Mouse (Mus musculus): ENCODE measurements around the gene Khdc1c. TPM values are rescaled to one million over a fixed set of nuclear protein-coding genes. Genes with fewer than 3 reads are reported as not detected.
"Not testable (repeated sequence)": the region's sequence is repeated elsewhere in the genome, so short reads cannot be mapped to it uniquely, and the experiment has no call there.

Khdc1c gene
- not detected in 2 replicates for polyA plus RNA-seq (2012; ENCODE audit: insufficient read depth, insufficient read length, low replicate concordance, missing spikeins)

- H3K4me3 ChIP-seq (ENCODE audit: insufficient read depth, low read depth, low read length); H3K4me1 ChIP-seq (ENCODE audit: control insufficient read depth, insufficient read depth, low read length); H3K27ac ChIP-seq (ENCODE audit: insufficient read depth, low read depth, low read length): not testable (repeated sequence)
- WGBS = 76% methylated on average over 1 of the region's 1 CpGs
These were observed at the start of gene Khdc1c for GRCm38 (mm10) chr1:21368031-21368430. TSS of gene Khdc1c (plus strand) at chr1:21368331.

GRCm38 (mm10) chr1:21320271-21320670 lies 47.9 kb upstream of the Khdc1c start:
- H3K4me1 ChIP-seq (ENCODE audit: control insufficient read depth, insufficient read depth, low read length); H3K4me3 ChIP-seq (ENCODE audit: insufficient read depth, low read depth, low read length); H3K27ac ChIP-seq (ENCODE audit: insufficient read depth, low read depth, low read length): not testable (repeated sequence)
- 96% methylated on average over 5 of the region's 5 CpGs for WGBS

GRCm38 (mm10) chr1:21321656-21322055 lies 46.5 kb upstream of the Khdc1c start:
- no peak for TF ChIP-seq CTCF (IDR thresholded peaks at IDR 0.05; ENCODE audit: insufficient read depth, low read depth, low read length)
- WGBS = 97% methylated on average over 1 of the region's 1 CpGs

GRCm38 (mm10) chr1:21323996-21324574 lies 44.0 kb upstream of the Khdc1c start:
- TF ChIP-seq POLR2A (IDR thresholded peaks at IDR 0.05; ENCODE audit: insufficient read depth, low read depth, low read length) (no peak), CTCF (IDR thresholded peaks at IDR 0.05; ENCODE audit: insufficient read depth, low read depth, low read length) (no peak)
- 37% methylated on average over 1 of the region's 1 CpGs for WGBS
- Histone ChIP-seq H3K27ac (ENCODE audit: insufficient read depth, low read depth, low read length) (no peak overlapping the region), H3K4me3 (ENCODE audit: insufficient read depth, low read depth, low read length) (no peak overlapping the region), H3K4me1 (ENCODE audit: control insufficient read depth, insufficient read depth, low read length) (no peaks in the 10 kb centered on the region)

More at GRCm38 (mm10) chr1:21321656-21322055, 46.5 kb upstream of the Khdc1c start:
- H3K27ac ChIP-seq (ENCODE audit: insufficient read depth, low read depth, low read length) = no peak overlapping the region
- no peak overlapping the region for H3K4me3 ChIP-seq (ENCODE audit: insufficient read depth, low read depth, low read length)
- no peaks in the 10 kb centered on the region for H3K4me1 ChIP-seq (ENCODE audit: control insufficient read depth, insufficient read depth, low read length)

- WGBS = 84% methylated on average over 1 of the region's 1 CpGs
- TF ChIP-seq CTCF (IDR thresholded peaks at IDR 0.05; ENCODE audit: insufficient read depth, low read depth, low read length) (no peak), POLR2A (IDR thresholded peaks at IDR 0.05; ENCODE audit: insufficient read depth, low read depth, low read length) (no peak)
- no peak overlapping the region for H3K4me3 ChIP-seq (ENCODE audit: insufficient read depth, low read depth, low read length)
- H3K4me1 ChIP-seq (ENCODE audit: control insufficient read depth, insufficient read depth, low read length) = no peaks in the 10 kb centered on the region
- H3K27ac ChIP-seq (ENCODE audit: insufficient read depth, low read depth, low read length) = no peak overlapping the region
These were observed 43.5 kb upstream of the Khdc1c start for GRCm38 (mm10) chr1:21324633-21325032.

GRCm38 (mm10) chr1:21326733-21327132 lies 41.4 kb upstream of the Khdc1c start:
- Histone ChIP-seq H3K27ac (ENCODE audit: insufficient read depth, low read depth, low read length) (no peak overlapping the region), H3K4me1 (ENCODE audit: control insufficient read depth, insufficient read depth, low read length) (no peaks in the 10 kb centered on the region), H3K4me3 (ENCODE audit: insufficient read depth, low read depth, low read length) (no peak overlapping the region)
- TF ChIP-seq POLR2A (IDR thresholded peaks at IDR 0.05; ENCODE audit: insufficient read depth, low read depth, low read length) (no peak), CTCF (IDR thresholded peaks at IDR 0.05; ENCODE audit: insufficient read depth, low read depth, low read length) (no peak)
- WGBS = 93% methylated on average over 7 of the region's 7 CpGs

GRCm38 (mm10) chr1:21331161-21331560 lies 37.0 kb upstream of the Khdc1c start:
- not testable (repeated sequence) for H3K4me1 ChIP-seq (ENCODE audit: control insufficient read depth, insufficient read depth, low read length); H3K27ac ChIP-seq (ENCODE audit: insufficient read depth, low read depth, low read length)

GRCm38 (mm10) chr1:21333222-21333973 lies 34.7 kb upstream of the Khdc1c start:
- Histone ChIP-seq H3K4me3 (ENCODE audit: insufficient read depth, low read depth, low read length) (no peak overlapping the region), H3K27ac (ENCODE audit: insufficient read depth, low read depth, low read length) (no peak overlapping the region), H3K4me1 (ENCODE audit: control insufficient read depth, insufficient read depth, low read length) (no peaks in the 10 kb centered on the region)
- WGBS = 78% methylated on average over 16 of the region's 16 CpGs
- TF ChIP-seq POLR2A (IDR thresholded peaks at IDR 0.05; ENCODE audit: insufficient read depth, low read depth, low read length) (no peak), CTCF (IDR thresholded peaks at IDR 0.05; ENCODE audit: insufficient read depth, low read depth, low read length) (no peak)

More at GRCm38 (mm10) chr1:21331161-21331560, 37.0 kb upstream of the Khdc1c start:
- H3K4me3 ChIP-seq (ENCODE audit: insufficient read depth, low read depth, low read length) = not testable (repeated sequence)

- no peak overlapping the region for H3K4me3 ChIP-seq (ENCODE audit: insufficient read depth, low read depth, low read length)
These were observed 32.3 kb upstream of the Khdc1c start for GRCm38 (mm10) chr1:21335836-21336235.

GRCm38 (mm10) chr1:21340745-21341144 lies 27.4 kb upstream of the Khdc1c start:
- no peak overlapping the region for H3K4me3 ChIP-seq (ENCODE audit: insufficient read depth, low read depth, low read length)
- 97% methylated on average over 1 of the region's 1 CpGs for WGBS
- H3K27ac ChIP-seq (ENCODE audit: insufficient read depth, low read depth, low read length) = no peak overlapping the region
- no peak for TF ChIP-seq CTCF (IDR thresholded peaks at IDR 0.05; ENCODE audit: insufficient read depth, low read depth, low read length)
- no peak for TF ChIP-seq POLR2A (IDR thresholded peaks at IDR 0.05; ENCODE audit: insufficient read depth, low read depth, low read length)
- H3K4me1 ChIP-seq (ENCODE audit: control insufficient read depth, insufficient read depth, low read length) = no peaks in the 10 kb centered on the region

More at GRCm38 (mm10) chr1:21335836-21336235, 32.3 kb upstream of the Khdc1c start:
- Histone ChIP-seq H3K4me1 (ENCODE audit: control insufficient read depth, insufficient read depth, low read length) (no peaks in the 10 kb centered on the region), H3K27ac (ENCODE audit: insufficient read depth, low read depth, low read length) (no peak overlapping the region)
- TF ChIP-seq POLR2A (IDR thresholded peaks at IDR 0.05; ENCODE audit: insufficient read depth, low read depth, low read length) = no peak
- TF ChIP-seq CTCF (IDR thresholded peaks at IDR 0.05; ENCODE audit: insufficient read depth, low read depth, low read length) = no peak
